Mouse (Mus musculus): Measurements from ENCODE around the gene Hspb2. TPM values are rescaled to one million over a fixed set of nuclear protein-coding genes. Genes with fewer than 3 reads are reported as not detected.

Gene Hspb2
- total RNA-seq, 2 experiments from 2014 or later: 120 to 128 TPM

GRCm38 (mm10) chr9:50750706-50751105 lies 1.4 kb downstream of the Hspb2 start:
- no peak for DNase-seq

GRCm38 (mm10) chr9:50746214-50746677 lies 5.9 kb downstream of the Hspb2 start, which contains the start of gene 2310030G06Rik:
Gene 2310030G06Rik, minus strand, starts transcription at chr9:50746536.
- DNase-seq: no peak

GRCm38 (mm10) chr9:50745806-50746205 lies 6.3 kb downstream of the Hspb2 start:
- DNase-seq: no peak

- no peak for DNase-seq
Measured at GRCm38 (mm10) chr9:50742744-50743143, 9.4 kb downstream of the Hspb2 start.

GRCm38 (mm10) chr9:50742261-50742660 lies 9.9 kb downstream of the Hspb2 start:
- no peak for DNase-seq

- no peak for DNase-seq
Measured at GRCm38 (mm10) chr9:50740867-50741784, 11.0 kb downstream of the Hspb2 start.

- peak; percentile 93 for DNase-seq
Measured at GRCm38 (mm10) chr9:50738914-50739870, 13.0 kb downstream of the Hspb2 start, which contains the start of gene Dixdc1. Gene Dixdc1, minus strand, starts transcription at chr9:50739517.

- peak; percentile 47 for DNase-seq
Measured at GRCm38 (mm10) chr9:50734989-50735388, 17.2 kb downstream of the Hspb2 start.

GRCm38 (mm10) chr9:50732560-50732959 lies 19.6 kb downstream of the Hspb2 start:
- DNase-seq: no peak

GRCm38 (mm10) chr9:50729600-50729999 lies 22.6 kb downstream of the Hspb2 start:
- no peak for DNase-seq

- DNase-seq: peak; percentile 72
Measured at GRCm38 (mm10) chr9:50727925-50728651, 24.1 kb downstream of the Hspb2 start.

- DNase-seq: peak; percentile 19
Measured at GRCm38 (mm10) chr9:50727171-50727924, 24.8 kb downstream of the Hspb2 start.

GRCm38 (mm10) chr9:50725921-50726590 lies 26.1 kb downstream of the Hspb2 start:
- no peak for DNase-seq

GRCm38 (mm10) chr9:50724661-50725330 lies 27.4 kb downstream of the Hspb2 start:
- DNase-seq: no peak

- no peak for DNase-seq
Measured at GRCm38 (mm10) chr9:50724147-50724546, 28.0 kb downstream of the Hspb2 start.

GRCm38 (mm10) chr9:50723406-50723805 lies 28.7 kb downstream of the Hspb2 start:
- DNase-seq: peak; percentile 67

GRCm38 (mm10) chr9:50722451-50722911 lies 29.7 kb downstream of the Hspb2 start:
- DNase-seq: peak; percentile 48

- no peak for DNase-seq
Measured at GRCm38 (mm10) chr9:50721061-50721460, 31.1 kb downstream of the Hspb2 start.

- no peak for DNase-seq
Measured at GRCm38 (mm10) chr9:50718878-50719277, 33.3 kb downstream of the Hspb2 start.

GRCm38 (mm10) chr9:50714188-50714587 lies 38.0 kb downstream of the Hspb2 start:
- DNase-seq: no peak
